Mouse (Mus musculus) duodenum, adult 2 months (tissue): Measurements from ENCODE around the gene Macc1. TPM values are rescaled to one million over a fixed set of nuclear protein-coding genes. Genes with fewer than 3 reads are reported as not detected.

ENCODE experiments used
- polyA plus RNA-seq: library from polyadenylated mRNA; depleted of rRNA; stranded (reverse); fragments of >200 nt; gene quantifications from 2 replicates; pipeline ENCODE4 v1.2.3, GENCODE M21; 2012; ENCODE audit warnings: low replicate concordance; rRNA removed

Gene Macc1
- polyA plus RNA-seq = 0.05 TPM in 1 of 2 replicates, not detected in the other

GRCm38 (mm10) chr12:119313970-119314369 is at the start of gene Macc1:
Gene Macc1, plus strand, starts transcription at chr12:119314270.

Other genes with a start within 250 kb of the Macc1 start
- gene Itgb8, start 75.5 kb upstream of the Macc1 start, polyA plus RNA-seq = 0.06 and 0.13 TPM in 2 replicates